Mouse (Mus musculus) frontal cortex, postnatal 10 days (tissue): ENCODE measurements around the gene Ints11.

Experiments
- DNase-seq, 2 experiments: peaks; one replicate each; pipeline ENCODE4 v3.0.0; 2022; ENCODE audit warnings: low spot score in 2 of 2, mixed read lengths in 1 of 2

Gene Ints11

GRCm38 (mm10) chr4:155847591-155848352, 21.6 kb upstream of the Ints11 start:
- peak in 1 of 2 experiments; percentile 49 for DNase-seq

GRCm38 (mm10) chr4:155848434-155849095, 20.8 kb upstream of the Ints11 start:
- no peak for DNase-seq

- DNase-seq, result no peak
Measured at GRCm38 (mm10) chr4:155849391-155849790, 20.0 kb upstream of the Ints11 start.

GRCm38 (mm10) chr4:155849792-155850451, 19.4 kb upstream of the Ints11 start:
- DNase-seq, result no peak

- DNase-seq, result no peak
Measured at GRCm38 (mm10) chr4:155851368-155851767, 18.0 kb upstream of the Ints11 start.

GRCm38 (mm10) chr4:155851951-155852411, 17.4 kb upstream of the Ints11 start:
- DNase-seq, result no peak

- DNase-seq, result no peak
Measured at GRCm38 (mm10) chr4:155853421-155853820, 15.9 kb upstream of the Ints11 start.

- no peak for DNase-seq
Measured at GRCm38 (mm10) chr4:155854991-155855390, 14.4 kb upstream of the Ints11 start.

GRCm38 (mm10) chr4:155856071-155856470, 13.3 kb upstream of the Ints11 start:
- no peak for DNase-seq

GRCm38 (mm10) chr4:155856881-155857280, 12.5 kb upstream of the Ints11 start:
- DNase-seq, result no peak

- peak in 1 of 2 experiments; percentile 16 for DNase-seq
Measured at GRCm38 (mm10) chr4:155859318-155859717, 10.0 kb upstream of the Ints11 start.

- no peak for DNase-seq
Measured at GRCm38 (mm10) chr4:155861787-155862186, 7.6 kb upstream of the Ints11 start.

- DNase-seq, result peak in 1 of 2 experiments; percentile 4
Measured at GRCm38 (mm10) chr4:155863001-155863400, 6.3 kb upstream of the Ints11 start, which contains the start of gene Tas1r3. Gene Tas1r3, minus strand, starts transcription at chr4:155863362.

GRCm38 (mm10) chr4:155868614-155869298, 590 bp upstream of the Ints11 start:
- peak in 1 of 2 experiments; percentile 25 for DNase-seq

- no peak for DNase-seq
Measured at GRCm38 (mm10) chr4:155871404-155871803, 2.1 kb downstream of the Ints11 start.

- DNase-seq, result no peak
Measured at GRCm38 (mm10) chr4:155883587-155883986, 14.2 kb downstream of the Ints11 start.

- DNase-seq, result no peak
Measured at GRCm38 (mm10) chr4:155886330-155886729, 17.0 kb downstream of the Ints11 start.

- DNase-seq, result peak in 1 of 2 experiments; percentile 4
Measured at GRCm38 (mm10) chr4:155887674-155888073, 18.3 kb downstream of the Ints11 start.

GRCm38 (mm10) chr4:155888181-155888580, 18.8 kb downstream of the Ints11 start:
- DNase-seq, result peak; percentile 4

GRCm38 (mm10) chr4:155889316-155889715, 20.0 kb downstream of the Ints11 start:
- peak; percentile 5 to 10 for DNase-seq

- peak in 1 of 2 experiments; percentile 24 for DNase-seq
Measured at GRCm38 (mm10) chr4:155891011-155891471, 21.7 kb downstream of the Ints11 start.
